Mouse (Mus musculus): ENCODE data around the gene Kmo.

DNA sequence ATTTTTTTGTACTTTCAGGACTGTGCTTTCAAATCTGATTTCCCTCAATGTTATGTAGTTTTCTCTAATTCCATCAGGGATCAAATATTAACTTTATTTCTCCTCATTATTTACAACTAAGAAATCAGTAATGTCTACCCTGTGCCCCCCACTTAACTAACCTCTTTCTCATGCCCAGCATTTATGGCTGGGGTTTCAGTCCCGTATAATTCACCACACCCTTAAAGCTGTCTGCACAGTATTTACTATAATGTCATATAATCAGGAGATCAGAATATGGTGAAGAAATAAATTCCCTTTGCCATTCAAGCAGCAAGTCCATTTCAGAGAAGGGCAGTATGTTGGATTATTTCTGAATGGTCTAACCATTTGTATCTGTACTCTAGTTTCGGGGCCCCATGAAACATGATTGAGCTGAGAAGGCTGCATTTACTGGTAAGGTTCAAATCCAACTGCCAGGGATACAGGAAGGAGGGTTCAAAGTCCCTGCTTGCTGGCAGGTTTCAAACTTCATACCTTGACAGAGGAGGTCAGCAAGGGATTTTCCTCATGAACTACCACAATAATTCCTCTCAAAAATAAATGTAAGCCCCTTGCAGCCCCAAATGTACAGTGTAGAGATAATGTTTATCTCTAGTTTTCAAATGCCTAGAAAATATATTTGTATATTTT, 41.6 kb upstream of the Kmo start:
- no peak for TF ChIP-seq CHD2 (IDR thresholded peaks at IDR 0.05; ENCODE audit: low read depth, low read length)
- no peak for TF ChIP-seq ZNF384 (IDR thresholded peaks at IDR 0.05; ENCODE audit: low read depth, low read length)
- TF ChIP-seq ZC3H11A (IDR thresholded peaks at IDR 0.05; ENCODE audit: borderline replicate concordance, low read depth, low read length): no peak
